Mouse (Mus musculus) ovary, adult 18-20 months (tissue): ENCODE results near the gene Pdia5.

Experiments
- DNase-seq: peaks from one replicate; pipeline ENCODE4 v3.0.0; 2022; ENCODE audit warnings: low spot score, mixed read lengths

Gene Pdia5

DNA sequence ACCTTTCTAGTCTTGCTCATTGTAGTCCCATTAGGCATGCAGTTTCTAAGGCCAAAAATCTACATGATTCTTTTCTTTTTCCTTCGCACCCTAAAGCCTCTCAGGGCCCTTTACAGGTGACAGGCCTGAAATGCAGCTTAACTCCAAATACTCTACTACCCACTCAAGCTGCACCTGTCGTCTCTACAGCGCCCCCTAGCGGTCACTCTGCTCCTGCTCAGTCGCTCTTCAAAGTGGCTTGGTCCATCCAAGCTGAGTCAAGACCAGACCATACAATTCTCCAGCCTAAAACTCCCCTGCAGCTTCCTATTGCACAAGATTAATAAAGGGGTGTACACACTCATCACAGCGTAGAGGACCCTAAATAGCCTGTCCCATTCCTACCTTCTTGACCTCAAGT is 130.1 kb downstream of the Pdia5 start:
- no peak for DNase-seq

DNA sequence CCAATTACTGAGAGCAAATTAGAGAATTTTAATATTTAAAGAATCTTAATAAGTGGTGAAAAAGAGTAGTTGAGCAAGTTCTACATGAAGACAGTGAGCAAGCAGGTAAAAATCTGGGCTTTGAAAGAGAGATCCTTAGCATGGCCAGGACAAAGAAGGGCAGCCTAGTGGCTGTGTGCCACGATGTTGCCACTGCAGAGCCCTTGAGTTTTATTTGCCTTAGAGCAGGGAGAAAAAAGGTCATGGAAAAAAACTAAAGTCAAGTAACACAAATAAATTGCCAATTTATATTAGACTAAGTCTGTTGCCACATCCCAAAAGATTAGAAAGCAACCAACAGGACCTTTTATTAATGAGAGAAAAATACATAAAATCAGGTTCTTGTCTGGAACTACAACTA is 133.2 kb downstream of the Pdia5 start:
- no peak for DNase-seq
